Mouse (Mus musculus) kidney, postnatal 36 days (tissue): Measurements from ENCODE around the gene Mrs2.
"Not testable (repeated sequence)": the region's sequence is repeated elsewhere in the genome, so short reads cannot be mapped to it uniquely, and the experiment has no call there.

Experiments
- DNase-seq, 2 experiments: peaks; one replicate each; pipeline ENCODE4 v3.0.0; 2021 to 2022; ENCODE audit warnings: mixed read lengths in 2 of 2

Mrs2 gene

DNA sequence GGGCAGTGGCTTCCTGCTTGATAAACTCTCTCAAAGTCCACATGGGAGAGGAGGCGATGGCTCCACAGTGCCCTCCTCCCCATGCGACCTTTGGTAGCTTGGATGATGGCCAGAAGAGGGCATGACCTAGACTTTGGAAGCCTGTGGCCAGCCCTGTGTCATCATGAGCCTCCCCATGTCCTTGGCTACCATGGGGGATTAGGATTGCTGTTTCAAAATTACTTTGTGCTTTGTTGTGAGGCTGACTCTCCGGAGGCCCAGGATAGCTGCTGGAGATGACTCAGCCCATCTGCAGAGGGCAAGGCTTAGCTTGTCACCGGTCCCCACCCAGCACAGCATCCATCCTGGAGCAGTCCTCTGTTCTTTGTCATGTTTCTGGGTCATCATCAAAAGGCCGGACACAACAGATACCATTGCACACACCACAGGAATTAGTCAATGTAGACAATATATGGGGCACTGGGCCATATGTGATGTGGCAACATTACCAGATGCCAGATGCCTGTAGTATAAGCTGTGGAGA, 42.3 kb downstream of the Mrs2 start:
- DNase-seq, result peak; percentile 84 to 86

- DNase-seq, result no peak
These were observed 43.8 kb downstream of the Mrs2 start for GRCm38 (mm10) chr13:24976384-24976783.

DNA sequence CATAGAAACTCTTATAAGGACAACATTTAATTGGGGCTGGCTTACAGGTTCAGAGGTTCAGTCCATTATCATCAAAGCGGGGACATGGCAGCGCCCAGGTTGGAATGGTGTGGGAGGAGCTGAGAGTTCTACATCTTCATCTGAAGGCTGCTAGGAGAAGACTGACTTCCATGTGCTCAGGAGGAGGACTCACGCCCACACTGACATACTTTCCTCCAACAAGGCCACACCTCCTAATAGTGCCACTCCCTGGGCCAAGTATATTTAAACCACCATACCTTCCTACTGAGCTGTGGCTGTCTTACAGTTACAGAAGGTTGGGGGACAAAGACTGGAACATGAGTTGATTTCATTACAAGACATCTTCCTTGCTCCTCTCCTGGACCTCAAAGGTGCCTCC, 48.4 kb downstream of the Mrs2 start:
- DNase-seq, result not testable (repeated sequence)

DNA sequence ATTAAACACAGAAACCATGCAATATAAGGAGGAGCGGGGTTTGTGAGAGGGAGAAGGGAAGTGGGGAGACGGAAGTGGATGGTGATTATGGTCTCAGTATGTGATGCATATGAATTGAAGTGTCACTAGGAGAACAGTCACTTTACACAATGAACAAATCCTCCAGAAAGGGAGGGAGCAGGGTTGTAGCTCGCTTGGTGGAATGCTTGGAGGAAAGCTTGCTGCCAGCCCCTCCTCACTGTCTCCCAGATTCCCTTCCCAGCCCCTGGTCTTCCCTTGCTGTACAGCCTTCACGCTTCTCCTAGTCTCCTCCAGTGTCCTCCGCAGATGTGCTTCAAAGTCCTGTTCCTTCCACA, 54.4 kb downstream of the Mrs2 start:
- DNase-seq, result no peak

DNA sequence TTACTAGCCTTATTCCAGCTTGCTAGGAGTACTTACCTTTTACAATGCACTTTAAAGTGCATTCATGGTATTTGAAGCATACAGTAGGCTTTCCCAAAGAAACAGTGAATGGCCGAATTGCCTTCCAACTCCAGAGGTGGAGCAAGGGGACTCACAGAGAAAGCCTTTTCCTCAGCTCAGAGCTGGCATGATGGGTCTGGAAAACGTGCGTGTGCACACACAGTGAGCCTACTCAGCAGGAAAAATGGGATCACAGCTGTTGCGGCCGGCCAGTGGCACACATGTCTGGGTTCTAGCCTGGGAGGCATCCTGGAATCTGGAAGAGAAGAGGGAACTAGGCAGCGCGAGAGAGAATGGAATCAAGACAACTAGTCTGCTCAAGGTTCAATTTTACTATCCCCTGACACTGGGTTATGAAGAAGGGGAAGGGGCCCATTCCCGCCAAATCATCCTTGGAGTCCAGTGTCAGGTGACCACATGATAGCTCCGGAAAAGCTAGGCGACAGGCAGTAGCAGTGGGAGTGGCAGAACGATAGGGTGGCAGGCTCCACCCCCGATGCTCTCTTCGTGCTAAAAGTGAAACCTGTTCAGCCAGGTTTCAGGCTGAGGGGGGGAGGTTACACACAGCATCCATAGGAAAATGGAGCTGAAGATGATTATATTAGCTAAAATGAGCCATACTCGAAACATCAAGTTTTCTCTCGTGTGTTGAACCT, 54.9 kb downstream of the Mrs2 start:
- peak in 1 of 2 experiments; percentile 18 for DNase-seq

DNA sequence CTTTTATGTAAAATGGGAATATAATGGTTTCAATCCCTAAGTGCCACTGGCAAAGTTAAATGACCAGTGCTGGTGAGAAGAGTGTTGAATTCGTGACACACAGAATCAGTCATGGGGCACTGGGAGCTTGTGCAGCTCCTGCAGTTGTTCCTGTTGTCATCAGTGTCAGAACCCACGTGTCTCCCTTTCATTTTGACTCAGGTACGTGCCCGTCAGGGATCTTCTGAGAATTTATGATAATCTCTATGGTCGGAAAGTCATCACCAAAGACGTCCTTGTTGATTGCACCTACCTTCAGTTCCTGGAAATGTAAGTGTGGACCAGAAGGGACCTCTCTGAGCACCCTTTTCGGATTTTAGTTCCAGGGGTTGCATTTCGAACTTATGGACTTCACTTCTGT, 58.1 kb downstream of the Mrs2 start:
- DNase-seq, result no peak

GRCm38 (mm10) chr13:24960084-24960483, 60.1 kb downstream of the Mrs2 start:
- peak in 1 of 2 experiments; percentile 31 for DNase-seq

DNA sequence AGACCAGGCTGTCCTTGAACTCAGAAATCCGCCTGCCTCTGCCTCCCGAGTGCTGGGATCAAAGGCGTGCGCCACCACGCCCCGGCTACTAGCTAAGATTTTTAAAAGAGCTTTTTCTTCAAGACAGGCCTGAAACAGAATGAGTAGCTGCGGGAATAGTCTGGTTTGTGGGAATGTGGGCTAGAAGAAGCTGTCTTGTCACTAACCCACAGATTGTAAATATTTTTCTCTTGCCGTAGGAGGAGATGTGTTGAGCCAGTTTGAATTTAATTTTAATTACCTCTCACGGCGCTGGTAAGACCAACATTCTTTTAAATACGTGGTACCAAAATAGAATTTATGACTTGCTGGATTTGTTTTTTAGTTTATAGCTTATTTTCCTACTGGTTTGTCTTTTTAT, 61.5 kb downstream of the Mrs2 start:
- DNase-seq, result no peak

GRCm38 (mm10) chr13:24955500-24955899, 64.7 kb downstream of the Mrs2 start:
- DNase-seq, result no peak

- DNase-seq, result no peak
These were observed 65.1 kb downstream of the Mrs2 start for GRCm38 (mm10) chr13:24955091-24955490.

- DNase-seq, result no peak
These were observed 67.5 kb downstream of the Mrs2 start for GRCm38 (mm10) chr13:24952659-24953058.

DNA sequence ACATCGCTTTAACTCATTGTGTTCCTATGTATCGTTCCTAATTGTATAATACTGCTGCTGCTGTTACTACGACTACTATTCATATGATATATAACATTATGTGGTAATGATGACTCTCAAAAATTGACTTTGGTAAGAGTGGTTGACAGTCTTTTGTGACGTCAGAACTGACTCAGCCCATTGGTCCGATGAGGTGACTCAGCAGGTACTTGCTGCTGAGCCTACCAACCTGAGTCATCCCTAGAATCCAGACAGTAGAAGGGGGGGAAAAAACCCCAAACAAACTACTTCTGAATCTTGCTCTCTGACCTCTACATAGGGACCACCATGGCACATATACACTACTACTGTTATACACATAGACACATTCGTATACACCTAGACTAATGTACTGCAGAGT, 71.3 kb downstream of the Mrs2 start:
- no peak for DNase-seq

- DNase-seq, result no peak
These were observed 73.0 kb downstream of the Mrs2 start for GRCm38 (mm10) chr13:24947158-24947557.

GRCm38 (mm10) chr13:24945567-24945966, 74.6 kb downstream of the Mrs2 start:
- no peak for DNase-seq

DNA sequence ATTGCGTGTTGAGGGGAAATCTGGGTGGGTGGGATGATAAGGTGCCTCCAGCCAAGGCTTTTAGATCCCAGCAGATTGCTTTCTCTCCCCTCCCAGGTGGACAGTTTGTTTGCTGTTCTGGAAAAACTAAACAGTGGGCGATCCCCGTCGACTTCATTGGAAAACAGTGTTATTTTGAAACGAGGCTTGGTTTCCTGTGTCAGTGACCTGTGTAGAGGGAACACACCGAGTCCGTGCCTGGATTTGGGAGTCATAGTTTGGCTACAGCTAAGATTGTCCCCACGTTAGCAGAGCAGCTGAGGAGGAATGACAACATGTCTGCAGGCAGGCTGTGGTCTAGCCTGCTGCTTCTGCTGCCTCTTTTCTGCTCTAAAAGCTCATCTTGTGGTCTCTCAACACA, 76.9 kb downstream of the Mrs2 start:
- no peak for DNase-seq

DNA sequence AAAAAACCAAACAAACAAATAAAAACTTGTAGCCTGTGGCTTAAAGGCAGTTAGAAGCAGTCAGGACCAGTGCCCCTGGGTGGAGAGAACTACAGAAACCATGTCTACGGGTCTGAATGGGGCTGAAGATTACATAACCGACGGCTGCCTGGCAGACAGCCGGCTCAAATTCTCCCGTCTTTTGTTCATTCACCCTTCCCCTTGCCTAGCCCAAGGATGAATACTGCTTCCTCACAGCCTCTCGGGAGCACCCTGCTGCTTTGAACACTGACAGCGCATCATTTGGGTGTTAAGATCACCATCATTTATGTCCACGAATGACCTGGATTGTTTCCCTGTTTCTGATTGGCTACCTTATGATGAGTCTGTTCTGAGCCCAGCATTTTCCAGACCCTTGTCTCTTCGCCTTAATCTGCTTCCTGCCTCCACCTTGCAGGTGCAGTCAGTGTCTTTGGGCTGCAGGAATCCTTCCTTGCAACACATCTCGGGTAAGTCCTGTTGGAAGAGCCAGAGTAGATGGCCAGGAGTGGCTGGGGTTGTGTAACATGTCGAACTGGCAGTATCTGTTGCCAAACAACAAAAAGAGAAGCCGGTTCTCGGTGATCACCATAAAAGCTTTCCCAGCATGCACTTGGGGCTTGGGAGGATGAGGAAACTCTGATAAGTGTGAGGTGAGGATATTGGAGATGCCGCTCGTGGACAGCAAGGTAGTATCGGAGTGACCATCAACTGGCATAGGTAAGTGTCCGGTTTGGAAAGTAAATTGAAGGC, 77.5 kb downstream of the Mrs2 start, which contains the start of gene Gpld1:
Gene Gpld1, plus strand, starts transcription at position 641 of the 771 bp plus-strand sequence.
- no peak for DNase-seq

DNA sequence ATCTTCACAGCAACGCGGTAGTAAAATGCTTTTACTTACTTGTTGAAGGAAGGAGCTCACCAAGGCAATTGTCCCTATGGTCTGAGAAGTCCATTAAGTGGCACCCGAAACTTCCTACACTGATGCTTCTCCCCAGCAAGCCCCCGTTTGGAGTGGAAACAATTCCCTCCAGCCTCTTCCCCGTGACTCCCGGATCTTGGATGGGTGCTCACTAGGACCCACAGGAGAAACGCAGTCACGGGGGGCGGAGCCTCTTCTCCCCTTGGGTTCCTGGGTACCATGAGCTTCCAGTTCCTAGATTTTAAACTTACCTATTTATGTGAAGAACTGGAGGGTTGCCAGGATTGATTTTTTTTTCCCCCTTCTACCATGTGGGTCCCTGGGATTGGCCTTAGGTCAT, 80.7 kb downstream of the Mrs2 start:
- DNase-seq, result no peak

DNA sequence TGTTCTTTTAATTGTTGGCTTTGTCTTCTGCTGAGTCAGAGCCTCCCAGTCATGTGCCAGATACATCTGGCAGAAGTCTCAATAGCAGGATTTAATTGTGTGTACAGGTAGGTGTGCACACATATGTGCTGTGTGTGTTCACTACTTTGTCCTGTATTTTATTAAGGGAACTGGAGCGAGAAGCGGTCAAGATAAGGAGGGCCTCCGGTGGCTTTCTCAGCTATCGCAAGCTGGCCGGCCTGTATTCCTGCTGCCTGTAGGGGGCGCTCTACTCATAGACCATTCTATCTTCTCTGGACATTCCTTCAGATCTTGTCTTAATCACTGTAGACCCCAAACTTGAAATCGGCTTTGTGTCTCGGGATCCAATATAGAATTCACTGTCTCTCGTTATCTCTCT, 81.5 kb downstream of the Mrs2 start:
- DNase-seq, result peak; percentile 85 to 92

- no peak for DNase-seq
These were observed 82.4 kb downstream of the Mrs2 start for GRCm38 (mm10) chr13:24937839-24938166.
